Comparison of ENCODE assay signal across 31 mouse cellular contexts in genomic region chr4:134080674-134081073, GRCm38 (mm10). TPM values are rescaled to one million over a fixed set of nuclear protein-coding genes. Genes with fewer than 3 reads are reported as not detected.
"Had no signal": no experiment of that assay in that cellular context is flagged by ENCODE, and none has a peak within 500 bp of the region (broad histone marks: within the 10 kb centered on the region; RNA-seq: fewer than 3 reads in every experiment).

No protein-coding gene starts in this region.

- DNase-seq: gastrocnemius, adult 2 months; gastrocnemius, postnatal 10 days; gastrocnemius, postnatal 25 days; heart, adult 18-20 months; heart, postnatal 10 days; heart, postnatal 4 days; kidney, adult 18-20 months; kidney, adult 8-10 months; kidney, postnatal 10 days; kidney, postnatal 25 days; kidney, postnatal 4 days; liver; liver, embryonic 13.5 days had no signal

- H3K9me3 ChIP-seq: heart, embryonic 10.5 days; hindbrain, embryonic 12.5 days; intestine, embryonic 15.5 days; limb, embryonic 10.5 days; limb, embryonic 12.5 days; liver, embryonic 13.5 days; liver, embryonic 15.5 days had no signal

- ATAC-seq: inflammation-experienced regulatory T-cells, adult 6 months had no signal

- H3K36me3 ChIP-seq: heart, embryonic 10.5 days; heart, embryonic 12.5 days; hindbrain, embryonic 10.5 days; hindbrain, embryonic 12.5 days; limb, embryonic 10.5 days; limb, embryonic 12.5 days; liver, embryonic 13.5 days; liver, embryonic 15.5 days had no signal

- H3K9ac ChIP-seq: heart, embryonic 12.5 days; hindbrain, embryonic 12.5 days; hindbrain, embryonic 14.5 days; limb, embryonic 12.5 days; liver, embryonic 13.5 days; liver, embryonic 15.5 days had no signal

- H3K27me3 ChIP-seq: intestine, embryonic 15.5 days had no signal

- H3K4me3 ChIP-seq: hindbrain, embryonic 12.5 days; intestine, embryonic 15.5 days; layer of hippocampus, adult 2 months had no signal

- H3K27ac ChIP-seq: gastrocnemius, adult 2 months; hindbrain, embryonic 10.5 days; hindbrain, embryonic 12.5 days; hindbrain, embryonic 14.5 days; intestine, embryonic 15.5 days; layer of hippocampus, adult 2 months; left cerebral cortex, adult 2 months; limb, embryonic 10.5 days; limb, embryonic 12.5 days; liver, embryonic 13.5 days; liver, embryonic 15.5 days had no signal

RNA-seq across cellular contexts. Expression of gene Zfp683, which starts 27.0 kb away (rescaled TPM):
- polyA plus RNA-seq: heart, embryonic 10.5 days; heart, embryonic 12.5 days; heart, embryonic 14.5 days; hindbrain, embryonic 10.5 days; hindbrain, embryonic 12.5 days; hindbrain, embryonic 14.5 days; hindbrain, embryonic 16.5 days; intestine, embryonic 15.5 days; intestine, postnatal 0 days; kidney, embryonic 14.5 days; kidney, embryonic 16.5 days; limb, embryonic 10.5 days; limb, embryonic 12.5 days; liver, embryonic 11.5 days; liver, embryonic 13.5 days; liver, embryonic 15.5 days had no signal
